Mouse (Mus musculus): Measurements from ENCODE around the gene Tbx20. TPM values are rescaled to one million over a fixed set of nuclear protein-coding genes. Genes with fewer than 3 reads are reported as not detected.

Gene Tbx20
- polyA plus RNA-seq, 1 experiment from 2014 or later, result 3.4 TPM

DNA sequence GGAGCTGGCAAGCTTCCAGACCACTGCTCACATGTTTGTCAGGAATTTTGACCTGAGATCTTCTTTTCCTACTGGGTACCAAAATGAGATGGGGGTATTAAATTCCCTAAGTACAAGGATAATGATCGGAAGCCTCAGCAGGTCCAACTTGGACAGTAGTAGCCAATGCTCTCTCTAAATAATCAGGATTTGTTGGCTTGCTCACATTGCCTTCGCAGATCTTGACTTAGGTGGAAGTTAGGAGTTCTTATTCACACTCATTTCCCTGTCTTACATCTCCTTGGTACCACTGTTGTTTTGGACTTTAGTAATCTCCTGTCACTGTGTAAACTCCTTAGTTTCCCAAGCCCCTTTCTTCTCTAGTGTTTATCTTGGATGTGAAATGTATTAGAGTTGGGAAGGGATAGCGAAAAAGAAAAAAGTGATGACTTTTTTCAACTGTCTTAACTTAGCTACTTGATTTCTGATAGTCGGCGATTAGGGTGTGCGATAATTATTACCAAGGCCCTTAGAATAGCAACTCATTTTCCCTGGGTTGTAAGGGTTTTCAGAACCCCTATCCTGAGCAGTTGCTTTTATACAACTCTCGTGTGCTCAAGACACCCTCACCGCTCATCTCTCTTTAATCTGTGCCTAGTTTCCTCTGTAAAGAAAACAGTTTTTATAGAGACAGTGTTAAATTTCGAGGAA, 1.5 kb downstream of the Tbx20 start:
- Histone ChIP-seq H3K9me3 (ENCODE audit: control insufficient read depth, low read length) (no peaks in the 10 kb centered on the region), H3K4me1 (replicated peaks; ENCODE audit: control insufficient read depth, insufficient read depth, low read length) (no peaks in the 10 kb centered on the region; the same call in 1 of the 2 replicates), H3K27me3 (replicated peaks; ENCODE audit: control insufficient read depth, insufficient read depth, low read length) (peaks cover 84% of the 10 kb centered on the region), H3K36me3 (ENCODE audit: control insufficient read depth, insufficient read depth, low read length) (no peaks in the 10 kb centered on the region), H3K4me2 (peak overlapping the region; percentile 68; the same call in 1 of the 2 replicates), H3K27ac (ENCODE audit: low read depth, low read length) (no peak overlapping the region), H3K9ac (ENCODE audit: low read depth, low read length) (no peak overlapping the region), H3K4me3 (ENCODE audit: low read depth, low read length) (peak overlapping the region; percentile 27)
- WGBS, result 23% methylated on average over 9 of the region's 9 CpGs
- DNase-seq (ENCODE audit: low spot score), result no peak
- ATAC-seq (replicated peaks; ENCODE audit: low FRiP score), result no peak

DNA sequence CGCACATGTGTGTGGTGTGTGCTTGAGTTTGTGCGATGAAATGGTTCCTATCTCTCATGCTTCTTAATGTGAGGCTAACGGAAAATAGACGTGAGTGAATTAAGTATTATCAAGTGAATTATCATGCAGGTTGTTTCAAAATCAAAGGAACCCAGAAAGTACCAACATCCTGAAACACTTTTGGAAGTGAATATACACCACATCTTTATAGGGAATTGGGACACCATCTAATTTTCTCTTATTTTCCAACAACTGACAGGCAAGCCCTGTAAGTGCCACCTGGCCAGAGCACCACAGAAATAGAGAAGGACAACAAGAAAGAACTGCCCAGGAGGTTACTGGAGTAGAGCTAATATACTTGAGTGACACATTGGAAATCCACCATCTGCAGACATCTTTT, 2.4 kb downstream of the Tbx20 start:
- Histone ChIP-seq H3K9me3 (ENCODE audit: control insufficient read depth, low read length) (no peaks in the 10 kb centered on the region), H3K36me3 (ENCODE audit: control insufficient read depth, insufficient read depth, low read length) (no peaks in the 10 kb centered on the region), H3K4me2 (peak overlapping the region; percentile 68), H3K9ac (ENCODE audit: low read depth, low read length) (no peak overlapping the region), H3K4me3 (ENCODE audit: low read depth, low read length) (peak overlapping the region; percentile 42), H3K27ac (ENCODE audit: low read depth, low read length) (no peak overlapping the region), H3K27me3 (replicated peaks; ENCODE audit: control insufficient read depth, insufficient read depth, low read length) (peaks cover 76% of the 10 kb centered on the region), H3K4me1 (replicated peaks; ENCODE audit: control insufficient read depth, insufficient read depth, low read length) (no peaks in the 10 kb centered on the region; the same call in 1 of the 2 replicates)
- no peak for DNase-seq (ENCODE audit: low spot score)
- 32% methylated on average over 4 of the region's 4 CpGs for WGBS
- no peak for ATAC-seq (replicated peaks; ENCODE audit: low FRiP score)

DNA sequence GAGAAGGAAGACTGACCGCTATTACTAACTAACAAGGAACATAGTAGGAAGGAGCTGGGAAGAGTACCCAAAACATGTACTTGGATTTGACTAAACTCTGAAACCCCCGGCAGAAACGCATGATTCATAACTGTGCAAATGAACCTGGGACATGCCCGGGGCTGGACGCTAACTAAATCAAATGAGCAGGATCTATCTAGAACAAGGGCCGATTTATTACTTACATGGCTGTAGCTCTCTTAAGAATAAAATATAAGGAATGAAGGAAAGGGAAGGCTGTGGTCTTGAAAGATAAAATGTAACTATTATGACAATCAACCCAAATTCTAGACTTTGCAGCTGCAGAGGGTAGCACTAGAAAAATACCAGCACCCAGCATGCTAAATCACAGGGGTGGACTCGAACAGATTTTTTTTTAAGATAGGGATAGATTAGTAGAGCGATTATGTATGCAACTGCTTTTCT, 3.1 kb downstream of the Tbx20 start:
- peak overlapping the region; percentile 68 for H3K4me2 ChIP-seq
- H3K9ac ChIP-seq (ENCODE audit: low read depth, low read length), result no peak overlapping the region
- peaks cover 68% of the 10 kb centered on the region for H3K27me3 ChIP-seq (replicated peaks; ENCODE audit: control insufficient read depth, insufficient read depth, low read length)
- WGBS, result 10% methylated on average over 8 of the region's 8 CpGs
- H3K27ac ChIP-seq (ENCODE audit: low read depth, low read length), result no peak overlapping the region
- H3K4me1 ChIP-seq (replicated peaks; ENCODE audit: control insufficient read depth, insufficient read depth, low read length), result no peaks in the 10 kb centered on the region; the same call in 1 of the 2 replicates
- ATAC-seq (replicated peaks; ENCODE audit: low FRiP score), result no peak
- no peaks in the 10 kb centered on the region for H3K9me3 ChIP-seq (ENCODE audit: control insufficient read depth, low read length)
- H3K4me3 ChIP-seq (ENCODE audit: low read depth, low read length), result peak overlapping the region; percentile 42
- H3K36me3 ChIP-seq (ENCODE audit: control insufficient read depth, insufficient read depth, low read length), result no peaks in the 10 kb centered on the region
- DNase-seq (ENCODE audit: low spot score), result no peak

DNA sequence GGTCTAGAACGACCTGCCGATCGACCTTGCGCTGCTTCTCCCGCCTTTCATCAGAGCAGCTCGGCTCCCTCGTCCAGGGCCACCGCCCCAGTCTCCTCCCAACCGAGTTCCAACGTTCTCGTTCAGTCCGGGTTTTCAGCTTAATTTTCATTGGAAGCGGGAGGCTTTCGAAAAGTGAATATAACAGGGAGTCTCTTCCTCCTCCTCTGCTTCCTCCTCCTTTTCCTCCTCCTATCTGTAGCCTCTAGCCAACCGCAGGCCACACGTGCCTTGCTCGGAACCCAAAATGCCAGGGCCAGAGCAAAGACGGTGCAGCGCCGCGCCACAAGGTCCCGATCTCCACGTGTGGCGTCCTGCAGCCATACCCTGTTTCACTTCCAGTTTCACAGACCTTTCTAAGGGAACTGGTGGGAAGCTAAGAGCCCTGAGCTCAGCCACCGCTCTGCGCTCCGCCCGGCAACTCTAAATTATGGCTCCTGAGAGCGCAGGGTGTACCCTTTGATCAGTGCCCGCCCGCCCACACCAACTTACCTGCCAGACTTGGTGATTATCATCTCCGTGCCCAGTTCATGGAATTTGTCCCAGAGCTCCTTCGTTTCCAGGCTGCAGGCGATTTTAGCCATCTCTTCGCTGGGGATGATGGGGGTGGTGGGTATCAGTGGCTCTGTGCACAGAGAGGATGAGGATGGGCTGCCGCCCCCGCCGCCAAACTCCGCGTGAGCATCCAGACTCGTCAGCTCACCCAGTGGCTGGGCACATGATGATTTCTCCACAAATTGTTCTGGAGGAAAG, 3.8 kb downstream of the Tbx20 start:
- ATAC-seq (replicated peaks; ENCODE audit: low FRiP score) (no peak), DNase-seq (ENCODE audit: low spot score) (no peak)
- Histone ChIP-seq H3K4me1 (replicated peaks; ENCODE audit: control insufficient read depth, insufficient read depth, low read length) (no peaks in the 10 kb centered on the region; the same call in 1 of the 2 replicates), H3K27me3 (replicated peaks; ENCODE audit: control insufficient read depth, insufficient read depth, low read length) (peaks cover 64% of the 10 kb centered on the region), H3K9ac (ENCODE audit: low read depth, low read length) (peak overlapping the region; percentile 25; the same call in 1 of the 2 replicates), H3K4me3 (ENCODE audit: low read depth, low read length) (peak overlapping the region; percentile 42), H3K36me3 (ENCODE audit: control insufficient read depth, insufficient read depth, low read length) (no peaks in the 10 kb centered on the region), H3K9me3 (ENCODE audit: control insufficient read depth, low read length) (no peaks in the 10 kb centered on the region), H3K27ac (ENCODE audit: low read depth, low read length) (no peak overlapping the region), H3K4me2 (peak overlapping the region; percentile 68)
- 3% methylated on average over 41 of the region's 41 CpGs for WGBS

DNA sequence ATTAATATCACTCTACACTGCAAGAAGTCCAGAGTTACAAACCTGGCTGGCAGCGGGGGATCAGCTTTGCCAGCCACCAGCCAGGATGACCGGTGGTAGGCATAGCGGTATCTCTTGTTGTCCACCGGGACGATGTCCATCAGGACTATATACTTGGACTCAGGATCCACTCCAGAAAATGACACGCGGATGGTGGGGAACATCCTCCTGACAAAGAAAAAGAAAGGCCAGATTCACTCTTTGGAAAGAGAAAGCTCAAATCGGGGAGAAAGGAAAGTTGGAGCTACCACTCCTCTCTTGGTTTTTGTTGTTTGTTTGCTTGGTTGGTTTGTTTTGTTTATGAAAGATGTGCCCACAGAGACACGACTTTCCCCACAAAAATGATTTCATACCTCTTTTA, 4.5 kb downstream of the Tbx20 start:
- peak overlapping the region; percentile 42; the same call in 1 of the 2 replicates for H3K4me3 ChIP-seq (ENCODE audit: low read depth, low read length)
- ATAC-seq (replicated peaks; ENCODE audit: low FRiP score) (no peak), DNase-seq (ENCODE audit: low spot score) (no peak)
- H3K9ac ChIP-seq (ENCODE audit: low read depth, low read length), result no peak overlapping the region
- peaks cover 57% of the 10 kb centered on the region for H3K27me3 ChIP-seq (replicated peaks; ENCODE audit: control insufficient read depth, insufficient read depth, low read length)
- 45% methylated on average over 9 of the region's 9 CpGs for WGBS
- H3K27ac ChIP-seq (ENCODE audit: low read depth, low read length), result no peak overlapping the region
- no peaks in the 10 kb centered on the region; the same call in 1 of the 2 replicates for H3K4me1 ChIP-seq (replicated peaks; ENCODE audit: control insufficient read depth, insufficient read depth, low read length)
- peak overlapping the region; percentile 68 for H3K4me2 ChIP-seq
- H3K9me3 ChIP-seq (ENCODE audit: control insufficient read depth, low read length), result no peaks in the 10 kb centered on the region
- no peaks in the 10 kb centered on the region for H3K36me3 ChIP-seq (ENCODE audit: control insufficient read depth, insufficient read depth, low read length)

DNA sequence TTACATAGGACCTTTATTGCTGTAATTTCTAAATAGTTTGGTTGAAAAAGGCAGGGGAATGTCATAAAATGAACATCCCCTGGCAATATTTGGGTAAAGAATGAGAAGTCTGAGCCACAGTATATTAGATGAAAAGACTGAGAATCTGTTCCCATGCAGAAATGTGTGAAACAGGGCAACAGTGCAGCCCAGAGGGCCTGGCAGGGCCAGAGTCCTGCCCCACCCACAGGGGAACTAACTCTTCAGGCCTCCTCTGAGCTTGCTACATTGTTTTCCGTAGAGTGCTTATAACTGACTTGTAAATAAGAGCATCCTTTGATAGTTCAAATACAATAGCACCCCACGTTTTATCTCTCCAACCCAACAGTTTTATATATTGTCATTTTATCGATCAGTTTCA, 7.0 kb downstream of the Tbx20 start:
- Histone ChIP-seq H3K27me3 (replicated peaks; ENCODE audit: control insufficient read depth, insufficient read depth, low read length) (peaks cover 31% of the 10 kb centered on the region), H3K4me1 (replicated peaks; ENCODE audit: control insufficient read depth, insufficient read depth, low read length) (no peaks in the 10 kb centered on the region), H3K4me2 (no peak overlapping the region), H3K9me3 (ENCODE audit: control insufficient read depth, low read length) (no peaks in the 10 kb centered on the region), H3K9ac (ENCODE audit: low read depth, low read length) (no peak overlapping the region), H3K27ac (ENCODE audit: low read depth, low read length) (no peak overlapping the region), H3K36me3 (ENCODE audit: control insufficient read depth, insufficient read depth, low read length) (no peaks in the 10 kb centered on the region), H3K4me3 (ENCODE audit: low read depth, low read length) (no peak overlapping the region)
- DNase-seq (ENCODE audit: low spot score), result no peak
- ATAC-seq (replicated peaks; ENCODE audit: low FRiP score), result no peak
- 54% methylated on average over 3 of the region's 3 CpGs for WGBS

DNA sequence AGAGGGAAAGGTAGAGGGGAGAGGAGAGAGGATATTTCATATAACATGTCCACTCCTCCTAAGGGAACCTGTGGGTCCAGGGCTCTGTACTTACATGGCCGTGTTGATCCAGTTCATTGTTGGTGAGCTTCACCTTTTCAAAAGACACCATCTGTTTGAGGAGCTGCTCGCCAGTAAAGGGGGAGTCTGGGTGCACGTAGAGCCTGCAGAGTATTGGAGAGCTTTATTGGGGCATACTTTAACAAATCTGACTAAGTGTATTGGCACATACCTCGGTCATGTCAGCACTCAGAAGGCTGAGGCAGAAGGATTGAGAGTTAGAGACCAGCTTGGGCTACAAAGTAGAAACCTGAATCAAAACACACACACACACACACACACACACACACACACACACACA, 8.5 kb downstream of the Tbx20 start:
- 69% methylated on average over 4 of the region's 4 CpGs for WGBS

DNA sequence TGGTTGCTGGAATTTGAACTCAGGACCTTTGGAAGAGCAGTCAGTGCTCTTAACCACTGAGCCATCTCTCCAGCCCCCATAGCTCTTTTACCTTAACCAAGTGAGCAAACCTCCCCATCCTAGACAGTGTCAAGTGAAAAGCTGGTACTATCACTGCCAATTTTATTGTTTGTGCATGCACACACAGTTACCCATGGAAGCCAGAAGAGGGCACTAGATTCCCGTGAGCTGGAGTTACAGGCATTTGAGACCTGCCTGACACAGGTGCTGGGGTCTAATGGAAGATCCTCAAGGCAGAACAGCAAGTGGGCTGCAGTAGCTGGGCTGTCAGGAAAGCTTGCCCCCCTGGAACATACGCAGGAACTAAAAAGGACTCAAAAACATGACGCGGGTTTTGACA, 13.6 kb downstream of the Tbx20 start:
- DNase-seq (ENCODE audit: low spot score) (no peak), ATAC-seq (replicated peaks; ENCODE audit: low FRiP score) (no peak)
- H3K9me3 ChIP-seq (ENCODE audit: control insufficient read depth, low read length), result no peaks in the 10 kb centered on the region
- H3K4me3 ChIP-seq (ENCODE audit: low read depth, low read length), result no peak overlapping the region
- H3K9ac ChIP-seq (ENCODE audit: low read depth, low read length), result no peak overlapping the region
- H3K27ac ChIP-seq (ENCODE audit: low read depth, low read length), result no peak overlapping the region
- H3K4me2 ChIP-seq, result no peak overlapping the region
- H3K27me3 ChIP-seq (replicated peaks; ENCODE audit: control insufficient read depth, insufficient read depth, low read length), result no peaks in the 10 kb centered on the region
- H3K36me3 ChIP-seq (ENCODE audit: control insufficient read depth, insufficient read depth, low read length), result no peaks in the 10 kb centered on the region
- WGBS, result 41% methylated on average over 4 of the region's 4 CpGs
- no peaks in the 10 kb centered on the region for H3K4me1 ChIP-seq (replicated peaks; ENCODE audit: control insufficient read depth, insufficient read depth, low read length)

More for the DNA sequence above, 8.5 kb downstream of the Tbx20 start:
- Histone ChIP-seq H3K27me3 (replicated peaks; ENCODE audit: control insufficient read depth, insufficient read depth, low read length) (peaks cover 17% of the 10 kb centered on the region), H3K9ac (ENCODE audit: low read depth, low read length) (no peak overlapping the region), H3K4me2 (no peak overlapping the region), H3K36me3 (ENCODE audit: control insufficient read depth, insufficient read depth, low read length) (no peaks in the 10 kb centered on the region), H3K4me1 (replicated peaks; ENCODE audit: control insufficient read depth, insufficient read depth, low read length) (no peaks in the 10 kb centered on the region), H3K4me3 (ENCODE audit: low read depth, low read length) (no peak overlapping the region), H3K9me3 (ENCODE audit: control insufficient read depth, low read length) (no peaks in the 10 kb centered on the region), H3K27ac (ENCODE audit: low read depth, low read length) (no peak overlapping the region)
- ATAC-seq (replicated peaks; ENCODE audit: low FRiP score) (no peak), DNase-seq (ENCODE audit: low spot score) (no peak)

Data from liver, embryonic 11.5 days (tissue).